Mouse (Mus musculus): ENCODE results near the gene Otop1. TPM values are rescaled to one million over a fixed set of nuclear protein-coding genes. Genes with fewer than 3 reads are reported as not detected.

Otop1 gene
- total and polyA plus RNA-seq, 3 experiments, result not detected

- Histone ChIP-seq H3K27me3 (replicated peaks) (peaks cover 44% of the 10 kb centered on the region), H3K9me3 (replicated peaks; ENCODE audit: low read length) (no peaks in the 10 kb centered on the region), H3K4me2 (ENCODE audit: insufficient read depth, low read depth, poor library complexity, severe bottlenecking) (no peak overlapping the region), H3K9ac (ENCODE audit: insufficient read depth, low read depth) (no peak overlapping the region), H3K4me3 (replicated peaks in 1 of 3; ENCODE audit: low read depth in 2 of 3, low read length in 2 of 3, poor library complexity in 1 of 3) (no peak overlapping the region), H3K4me1 (ENCODE audit: control insufficient read depth in 1 of 2, insufficient read depth in 2 of 2) (peaks cover 3 to 8% of the 10 kb centered on the region in 2 experiments; a peak in 2 of 4 replicates), H3K79me2 (replicated peaks; ENCODE audit: control insufficient read depth, extremely low read depth, insufficient read depth, poor library complexity, severe bottlenecking) (no peaks in the 10 kb centered on the region), H3K27ac (ENCODE audit: insufficient read depth, low read depth) (no peak overlapping the region), H3K36me3 (replicated peaks in 1 of 2; ENCODE audit: control insufficient read depth in 1 of 2, insufficient read depth in 1 of 2, low read length in 1 of 2) (no peaks in the 10 kb centered on the region)
- in situ Hi-C loops (cut with MboI; ENCODE audit: low pct_ligation_motif_present, low pct_unique_long_range_greater_than_20kb, low sequenced_read_pairs) (loop anchor here (10.0 to 25.0 kb wide), 2 partner anchors 200 to 307 kb away; partner anchors contain the start of gene Slc2a9), dilution Hi-C loops (cut with MboI; ENCODE audit: extremely low pct_ligation_motif_present, extremely low pct_unique_long_range_greater_than_20kb, low sequenced_read_pairs) (no loop called here)
- no peak for DNase-seq (ENCODE audit: extremely low read depth)
- TF ChIP-seq BHLHE40 (IDR thresholded peaks at IDR 0.05; ENCODE audit: low read depth, low read length) (no peak), JUN (IDR thresholded peaks at IDR 0.05; ENCODE audit: insufficient read depth, low read depth, low read length) (no peak), PAX5 (IDR thresholded peaks at IDR 0.05; ENCODE audit: low read length) (no peak), POLR2AphosphoS2 (IDR thresholded peaks at IDR 0.05; ENCODE audit: low read depth, low read length) (no peak), USF1 (IDR thresholded peaks at IDR 0.05; ENCODE audit: low read depth, low read length) (no peak), MXI1 (IDR thresholded peaks at IDR 0.05; ENCODE audit: low read depth, low read length) (no peak), EP300 (IDR thresholded peaks at IDR 0.05; ENCODE audit: low read length) (no peak), CHD2 (IDR thresholded peaks at IDR 0.05; ENCODE audit: low read length) (no peak), MAFK (IDR thresholded peaks at IDR 0.05; ENCODE audit: insufficient replicate concordance, low read length) (no peak), UBTF (IDR thresholded peaks at IDR 0.05; ENCODE audit: low read depth, low read length) (no peak), HCFC1 (IDR thresholded peaks at IDR 0.05; ENCODE audit: low read depth, low read length) (no peak), IRF4 (IDR thresholded peaks at IDR 0.05; ENCODE audit: low read depth, low read length) (no peak), CTCF (conservative IDR thresholded peaks at IDR 0.05 in 1 of 2, IDR thresholded peaks at IDR 0.05 in 1 of 2; ENCODE audit: low read depth in 2 of 2, low read length in 2 of 2) (no peak), TCF12 (IDR thresholded peaks at IDR 0.05; ENCODE audit: low read depth, low read length) (no peak), ZNF384 (IDR thresholded peaks at IDR 0.05; ENCODE audit: low read depth, low read length) (no peak)
Observed at GRCm38 (mm10) chr5:38305241-38305640, 29.5 kb downstream of the Otop1 start.

GRCm38 (mm10) chr5:38307255-38308101 lies 31.7 kb downstream of the Otop1 start:
- peaks cover 35% of the 10 kb centered on the region for H3K27me3 ChIP-seq (replicated peaks)
- H3K9me3 ChIP-seq (replicated peaks; ENCODE audit: low read length), result no peaks in the 10 kb centered on the region
- TF ChIP-seq MYC (IDR thresholded peaks at IDR 0.05; ENCODE audit: low read depth, low read length) (peak; percentile 46; the same call in 1 of the 2 replicates), ZMIZ1 (IDR thresholded peaks at IDR 0.05; ENCODE audit: low read depth, low read length) (no peak), HCFC1 (IDR thresholded peaks at IDR 0.05; ENCODE audit: low read depth, low read length) (no peak), SMC3 (IDR thresholded peaks at IDR 0.05; ENCODE audit: low read depth, low read length) (peak; percentile 66), NELFE (IDR thresholded peaks at IDR 0.05; ENCODE audit: low read depth, low read length) (peak; percentile 67; the same call in 1 of the 2 replicates), NRF1 (IDR thresholded peaks at IDR 0.05; ENCODE audit: low read depth, low read length) (0 out of 2 replicates have a peak, but pooled peaks have one; percentile 21), MAZ (IDR thresholded peaks at IDR 0.05; ENCODE audit: low read depth, low read length) (peak; percentile 47; the same call in 1 of the 2 replicates), ZC3H11A (IDR thresholded peaks at IDR 0.05; ENCODE audit: low read depth, low read length) (peak; percentile 1; the same call in 1 of the 2 replicates), CTCF (conservative IDR thresholded peaks at IDR 0.05 in 1 of 2, IDR thresholded peaks at IDR 0.05 in 1 of 2; ENCODE audit: low read depth in 2 of 2, low read length in 2 of 2) (peak; percentile 88 to 94), IRF4 (IDR thresholded peaks at IDR 0.05; ENCODE audit: low read depth, low read length) (peak; percentile 22; the same call in 1 of the 2 replicates), RAD21 (IDR thresholded peaks at IDR 0.05; ENCODE audit: low read depth, low read length) (peak; percentile 77), MAX (IDR thresholded peaks at IDR 0.05; ENCODE audit: low read length) (peak; percentile 57; the same call in 1 of the 2 replicates), BHLHE40 (IDR thresholded peaks at IDR 0.05; ENCODE audit: low read depth, low read length) (0 out of 2 replicates have a peak, but pooled peaks have one; percentile 3), E2F4 (IDR thresholded peaks at IDR 0.05; ENCODE audit: insufficient replicate concordance, low read depth, low read length) (no peak)
- DNase-seq (ENCODE audit: extremely low read depth), result peak; percentile 87
- no peaks in the 10 kb centered on the region for H3K79me2 ChIP-seq (replicated peaks; ENCODE audit: control insufficient read depth, extremely low read depth, insufficient read depth, poor library complexity, severe bottlenecking)
- dilution Hi-C loops (cut with MboI; ENCODE audit: extremely low pct_ligation_motif_present, extremely low pct_unique_long_range_greater_than_20kb, low sequenced_read_pairs) (no loop called here), in situ Hi-C loops (cut with MboI; ENCODE audit: low pct_ligation_motif_present, low pct_unique_long_range_greater_than_20kb, low sequenced_read_pairs) (loop anchor here (10.0 to 25.0 kb wide), 2 partner anchors 197 to 305 kb away; partner anchors contain the start of gene Slc2a9)
- no peaks in the 10 kb centered on the region for H3K36me3 ChIP-seq (replicated peaks in 1 of 2; ENCODE audit: control insufficient read depth in 1 of 2, insufficient read depth in 1 of 2, low read length in 1 of 2)
- no peak overlapping the region for H3K27ac ChIP-seq (ENCODE audit: insufficient read depth, low read depth)
- H3K4me1 ChIP-seq (ENCODE audit: control insufficient read depth in 1 of 2, insufficient read depth in 2 of 2), result peaks cover 3 to 8% of the 10 kb centered on the region in 2 experiments; a peak in 2 of 4 replicates
- peak overlapping the region in 2 of 3 experiments; percentile 19 to 23 for H3K4me3 ChIP-seq (replicated peaks in 1 of 3; ENCODE audit: low read depth in 2 of 3, low read length in 2 of 3, poor library complexity in 1 of 3)
- H3K4me2 ChIP-seq (ENCODE audit: insufficient read depth, low read depth, poor library complexity, severe bottlenecking), result peak overlapping the region; percentile 88
- H3K9ac ChIP-seq (ENCODE audit: insufficient read depth, low read depth), result no peak overlapping the region

All from CH12.LX (cell line).